Mouse (Mus musculus) heart, adult 2 months (tissue): ENCODE data around the gene Ccdc113. TPM values are rescaled to one million over a fixed set of nuclear protein-coding genes. Genes with fewer than 3 reads are reported as not detected.
"Not testable (repeated sequence)": the region's sequence is repeated elsewhere in the genome, so short reads cannot be mapped to it uniquely, and the experiment has no call there.

ENCODE experiments used
- DNase-seq, 2 experiments: peaks; one replicate each; pipeline ENCODE4 v3.0.0; 2021
- H3K27ac ChIP-seq: fragments of 200-600 bp; 2 replicates; pipeline ENCODE4 v1.8.1; 2022
- H3K27me3 ChIP-seq: fragments of 200-500 bp; 2 replicates; pipeline ENCODE4 v1.6.1; 2012; ENCODE audit warnings: mild to moderate bottlenecking, low read length, inconsistent platforms, mixed read lengths; ENCODE audit not compliant: control insufficient read depth, insufficient read depth
- H3K36me3 ChIP-seq: fragments of 200-500 bp; 2 replicates; pipeline ENCODE4 v1.6.1; 2012; ENCODE audit warnings: low read length, inconsistent platforms; ENCODE audit not compliant: control insufficient read depth, insufficient read depth
- H3K4me1 ChIP-seq: fragments of 200-500 bp; 2 replicates; pipeline ENCODE4 v1.6.1; 2011; ENCODE audit warnings: low read length; ENCODE audit not compliant: control insufficient read depth, insufficient read depth
- H3K4me3 ChIP-seq: fragments of 200-600 bp; 2 replicates; pipeline ENCODE4 v1.8.1; 2022
- H3K79me2 ChIP-seq: fragments of 200-500 bp; replicated peaks from 2 replicates; pipeline ENCODE4 v1.6.1; 2012; ENCODE audit warnings: mild to moderate bottlenecking, inconsistent platforms, low read length, moderate library complexity, mixed read lengths; ENCODE audit not compliant: control insufficient read depth, insufficient read depth
- H3K9ac ChIP-seq: fragments of 200-500 bp; 2 replicates; pipeline ENCODE4 v1.6.1; 2012; ENCODE audit warnings: low read depth, mild to moderate bottlenecking, control low read depth, inconsistent platforms, low read length, mixed read lengths
- CTCF ChIP-seq: fragments of 200-600 bp; IDR thresholded peaks from 2 replicates; pipeline ENCODE4 v1.8.1; 2022; ENCODE audit warnings: antibody characterized with exemption, mild to moderate bottlenecking, moderate library complexity
- EP300 ChIP-seq: fragments of 200-500 bp; IDR thresholded peaks from 2 replicates; pipeline ENCODE4 v1.6.1; 2011; ENCODE audit warnings: low read depth, low read length, control low read depth; ENCODE audit not compliant: insufficient read depth
- POLR2A ChIP-seq: fragments of 200-500 bp; IDR thresholded peaks from 2 replicates; pipeline ENCODE4 v1.6.1; 2011; ENCODE audit warnings: mild to moderate bottlenecking, low read depth, low read length, control low read depth; ENCODE audit not compliant: insufficient read depth
- WGBS: fragments of 180-500 bp; shearing (Covaris S2); methylation state at CpG from one replicate; pipeline ENCODE4 v1.1.7; 2018; 5-methylcytosine and 5-hydroxymethylcytosine counted together
- intact Hi-C: fragments of 180-260 bp; cut with DNase I; formaldehyde crosslinking; loops from one replicate; pipeline ENCODE4 v1.15.1; 2025
- polyA plus RNA-seq: library from polyadenylated mRNA; depleted of rRNA; stranded (reverse); fragments of >200 nt; gene quantifications from 2 replicates; pipeline ENCODE4 v1.2.3, GENCODE M21; 2012; rRNA removed
- total RNA-seq, 2 experiments: library from RNA; stranded (reverse); gene quantifications; 2 replicates each; pipeline ENCODE4 v1.2.3; 2021

Ccdc113 gene
- total and polyA plus RNA-seq, 3 experiments = 0.14 TPM; not detected in 2

- Histone ChIP-seq H3K4me3 (no peak overlapping the region), H3K27ac (no peak overlapping the region), H3K9ac (no peak overlapping the region), H3K27me3 (no peaks in the 10 kb centered on the region), H3K36me3 (no peaks in the 10 kb centered on the region), H3K4me1 (peaks cover 1% of the 10 kb centered on the region), H3K79me2 (no peaks in the 10 kb centered on the region)
- intact Hi-C loops = loop anchor here (5.0 kb wide), 2 partner anchors 232 to 317 kb away; no protein-coding TSS in a partner anchor
- peak in 1 of 2 experiments; percentile 57 for DNase-seq
- TF ChIP-seq CTCF (peak; percentile 76), EP300 (no peak)
- WGBS = 13% methylated on average over 11 of the region's 11 CpGs
These were observed 66.0 kb downstream of the Ccdc113 start for GRCm38 (mm10) chr8:95599861-95600260.

- no peaks in the 10 kb centered on the region for H3K36me3 ChIP-seq
- H3K4me3 ChIP-seq = no peak overlapping the region
- H3K9ac ChIP-seq = no peak overlapping the region
- H3K27me3 ChIP-seq = no peaks in the 10 kb centered on the region
- H3K4me1 ChIP-seq = peaks cover 1% of the 10 kb centered on the region
- intact Hi-C loops = loop anchor here (5.0 kb wide), 2 partner anchors 231 to 316 kb away; no protein-coding TSS in a partner anchor
- DNase-seq = no peak
- H3K79me2 ChIP-seq = no peaks in the 10 kb centered on the region
- no peak overlapping the region for H3K27ac ChIP-seq
- WGBS = 76% methylated on average over 15 of the region's 15 CpGs
- TF ChIP-seq CTCF (no peak), POLR2A (no peak), EP300 (no peak)
These were observed 67.4 kb downstream of the Ccdc113 start for GRCm38 (mm10) chr8:95601306-95601705.

GRCm38 (mm10) chr8:95602168-95602567, 68.3 kb downstream of the Ccdc113 start:
- intact Hi-C loops = loop anchor here (2.0 to 5.0 kb wide), 3 partner anchors 230 to 315 kb away; no protein-coding TSS in a partner anchor
- 70% methylated on average over 2 of the region's 2 CpGs for WGBS
- H3K9ac ChIP-seq = no peak overlapping the region

DNA sequence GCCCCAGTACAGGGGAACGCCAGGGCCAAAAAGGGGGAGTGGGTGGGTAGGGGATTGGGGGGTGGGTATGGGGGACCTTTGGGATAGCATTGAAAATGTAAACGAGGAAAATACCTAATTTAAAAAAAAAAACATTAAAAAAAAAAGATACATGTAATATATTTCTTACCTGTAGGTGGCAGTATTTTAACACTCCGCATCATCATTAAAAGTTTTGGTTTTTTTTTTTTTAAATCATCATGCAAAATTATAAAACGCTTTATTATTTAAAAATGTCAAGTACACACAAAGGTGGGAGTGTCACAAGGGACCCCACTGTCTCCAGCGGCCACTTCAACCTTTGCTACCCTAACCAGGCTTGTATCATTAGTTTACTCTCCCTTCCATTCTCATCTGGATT, 72.6 kb downstream of the Ccdc113 start:
- WGBS = 11% methylated on average over 4 of the region's 5 CpGs
- H3K9ac ChIP-seq, H3K36me3 ChIP-seq, H3K4me3 ChIP-seq, H3K79me2 ChIP-seq, H3K27me3 ChIP-seq, H3K27ac ChIP-seq, intact Hi-C loops, DNase-seq, H3K4me1 ChIP-seq: not testable (repeated sequence)
- peak; percentile 69 for TF ChIP-seq CTCF

More at GRCm38 (mm10) chr8:95602168-95602567, 68.3 kb downstream of the Ccdc113 start:
- DNase-seq = no peak
- H3K27ac ChIP-seq = no peak overlapping the region
- no peak for TF ChIP-seq EP300
- TF ChIP-seq CTCF = peak; percentile 44
- TF ChIP-seq POLR2A = no peak
- no peaks in the 10 kb centered on the region for H3K27me3 ChIP-seq
- H3K36me3 ChIP-seq = no peaks in the 10 kb centered on the region
- H3K4me1 ChIP-seq = no peaks in the 10 kb centered on the region; the same call in 1 of the 2 replicates
- no peaks in the 10 kb centered on the region for H3K79me2 ChIP-seq
- H3K4me3 ChIP-seq = no peak overlapping the region

DNA sequence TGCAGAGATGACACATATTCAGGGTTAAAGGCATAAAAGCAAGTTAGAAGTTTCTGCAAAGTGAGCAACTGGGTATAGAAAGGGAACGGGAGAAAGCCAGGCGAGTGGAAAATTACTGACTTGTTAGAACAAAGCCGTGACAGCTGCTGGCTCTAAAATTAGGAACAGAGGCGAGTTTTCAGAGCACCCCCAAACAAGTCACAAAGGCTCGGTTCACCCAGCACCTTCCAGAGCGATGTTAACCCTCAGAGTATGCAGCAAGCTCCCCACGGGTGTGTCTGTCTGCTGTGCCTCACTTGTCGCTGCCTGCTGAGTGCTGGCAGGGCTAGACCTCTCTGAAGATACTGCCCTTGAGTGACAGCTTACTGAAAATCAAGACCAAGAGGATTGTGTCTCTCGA, 73.3 kb downstream of the Ccdc113 start:
- no peak overlapping the region for H3K4me3 ChIP-seq
- no peak overlapping the region for H3K9ac ChIP-seq
- 49% methylated on average over 9 of the region's 9 CpGs for WGBS
- no peaks in the 10 kb centered on the region for H3K4me1 ChIP-seq
- TF ChIP-seq POLR2A = no peak
- TF ChIP-seq CTCF = no peak
- TF ChIP-seq EP300 = no peak
- H3K36me3 ChIP-seq = no peaks in the 10 kb centered on the region
- H3K27ac ChIP-seq = no peak overlapping the region
- no peaks in the 10 kb centered on the region for H3K79me2 ChIP-seq
- no peaks in the 10 kb centered on the region for H3K27me3 ChIP-seq
- intact Hi-C loops = loop anchor here (1.0 kb wide), 1 partner anchor 90 kb away; no protein-coding TSS in a partner anchor
- DNase-seq = no peak

Other genes starting within 250 kb of the Ccdc113 start
- gene Cngb1, start 227.5 kb upstream of the Ccdc113 start, total RNA-seq = under 1 TPM; 0.61 to 0.63 TPM
- 1.00 and 1.2 TPM in 2 replicates for gene Cngb1, start 227.5 kb upstream of the Ccdc113 start, polyA plus RNA-seq
- not detected for gene Tepp, start 223.5 kb upstream of the Ccdc113 start, total RNA-seq
- 0.44 and 0.59 TPM in 2 replicates for gene Tepp, start 223.5 kb upstream of the Ccdc113 start, polyA plus RNA-seq
- gene Zfp319, start 202.1 kb upstream of the Ccdc113 start, total RNA-seq = 1 to 10 TPM; 7.6 to 8.1 TPM
- 5.5 and 7.3 TPM in 2 replicates for gene Zfp319, start 202.1 kb upstream of the Ccdc113 start, polyA plus RNA-seq
- gene Usb1, start 201.8 kb upstream of the Ccdc113 start, total RNA-seq = 10 to 100 TPM; 12.2 to 15.2 TPM
- 23.9 and 31.1 TPM in 2 replicates for gene Usb1, start 201.8 kb upstream of the Ccdc113 start, polyA plus RNA-seq
- gene Mmp15, start 181.8 kb upstream of the Ccdc113 start, total RNA-seq = 10 to 100 TPM; 53.4 to 67.5 TPM
- gene Mmp15, start 181.8 kb upstream of the Ccdc113 start, polyA plus RNA-seq = 56.7 and 58.4 TPM in 2 replicates
- gene Cfap20, start 99.2 kb upstream of the Ccdc113 start, total RNA-seq = 10 to 100 TPM; 21.8 to 24.2 TPM
- gene Cfap20, start 99.2 kb upstream of the Ccdc113 start, polyA plus RNA-seq = 27.4 and 35.2 TPM in 2 replicates
- gene Csnk2a2, start 44.0 kb upstream of the Ccdc113 start, total RNA-seq = 10 to 100 TPM; 28.6 to 31.0 TPM
- gene Csnk2a2, start 44.0 kb upstream of the Ccdc113 start, polyA plus RNA-seq = 11.0 and 20.6 TPM in 2 replicates
- not detected for gene Prss54, start 42.3 kb downstream of the Ccdc113 start, total RNA-seq
- not detected in 2 replicates for gene Prss54, start 42.3 kb downstream of the Ccdc113 start, polyA plus RNA-seq
- 1 to 10 TPM; 1.2 to 1.3 TPM for gene Gins3, start 99.4 kb downstream of the Ccdc113 start, total RNA-seq
- 0.47 and 0.94 TPM in 2 replicates for gene Gins3, start 99.4 kb downstream of the Ccdc113 start, polyA plus RNA-seq
- gene Ndrg4, start 142.9 kb downstream of the Ccdc113 start, total RNA-seq = 100 to 1,000 TPM; 147 to 152 TPM
- gene Ndrg4, start 142.9 kb downstream of the Ccdc113 start, polyA plus RNA-seq = 370 and 528 TPM in 2 replicates
- gene Setd6, start 181.8 kb downstream of the Ccdc113 start, total RNA-seq = 10 to 100 TPM; 14.3 to 15.3 TPM
- 8.0 and 13.1 TPM in 2 replicates for gene Setd6, start 181.8 kb downstream of the Ccdc113 start, polyA plus RNA-seq